Mouse (Mus musculus): ENCODE data around the gene Fmo4.

- TF ChIP-seq CTCF (IDR thresholded peaks at IDR 0.05; ENCODE audit: low read depth, low read length): no peak
- TF ChIP-seq POLR2A (IDR thresholded peaks at IDR 0.05; ENCODE audit: borderline replicate concordance, low read depth, low read length): no peak
Measured at GRCm38 (mm10) chr1:162805011-162805410, 8.8 kb downstream of the Fmo4 start.

Measured in bone marrow macrophage, adult 2 months (primary cell).